Mouse (Mus musculus) heart, adult 2 months (tissue): ENCODE data around the gene Nfic.
A peak's percentile ranks its signal among the peaks of the same experiment; 100 is the strongest.

ENCODE experiments used
- CTCF ChIP-seq: fragments of 200-600 bp; IDR thresholded peaks from 2 replicates; pipeline ENCODE4 v1.8.1; 2022; ENCODE audit warnings: antibody characterized with exemption, mild to moderate bottlenecking, moderate library complexity
- EP300 ChIP-seq: fragments of 200-500 bp; IDR thresholded peaks from 2 replicates; pipeline ENCODE4 v1.6.1; 2011; ENCODE audit warnings: low read depth, low read length, control low read depth; ENCODE audit not compliant: insufficient read depth
- POLR2A ChIP-seq: fragments of 200-500 bp; IDR thresholded peaks from 2 replicates; pipeline ENCODE4 v1.6.1; 2011; ENCODE audit warnings: mild to moderate bottlenecking, low read depth, low read length, control low read depth; ENCODE audit not compliant: insufficient read depth

DNA sequence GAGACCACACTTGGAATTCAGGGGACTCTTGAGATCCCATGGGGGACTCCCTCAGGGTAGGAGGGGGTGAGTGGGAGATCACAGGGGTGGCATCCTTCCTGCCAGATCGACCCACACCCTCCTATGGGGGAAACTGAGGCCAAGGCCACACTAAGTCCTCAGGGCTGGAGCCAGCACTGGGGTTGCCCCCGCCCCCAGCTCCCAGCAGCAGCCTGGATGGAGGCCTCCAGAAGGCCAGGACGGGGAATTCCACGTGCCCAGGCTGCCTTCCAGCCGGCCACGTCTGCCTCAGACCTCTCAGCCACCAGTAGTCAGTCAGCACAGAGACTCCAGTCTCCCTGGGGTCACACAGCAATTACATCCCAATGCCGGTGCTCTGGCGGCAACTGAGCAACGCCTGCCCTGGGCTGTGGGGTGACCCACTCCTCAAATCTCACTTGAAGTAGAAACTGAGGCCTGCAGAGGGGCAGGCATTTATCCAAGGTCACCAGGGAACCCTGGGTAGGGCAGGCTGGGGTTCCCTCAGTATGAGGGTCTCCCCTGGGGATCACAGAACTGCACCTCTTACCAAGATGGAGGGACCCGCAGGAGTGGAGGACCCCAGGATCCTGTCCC is 30.1 kb downstream of the Nfic start:
- TF ChIP-seq POLR2A, result 0 out of 2 replicates have a peak, but pooled peaks have one; percentile 39
- no peak for TF ChIP-seq CTCF
- peak; percentile 75; the same call in 1 of the 2 replicates for TF ChIP-seq EP300
